Mouse (Mus musculus): ENCODE results near the gene Mrpl53. TPM values are rescaled to one million over a fixed set of nuclear protein-coding genes. Genes with fewer than 3 reads are reported as not detected.

Gene Mrpl53
- polyA plus RNA-seq, 1 experiment, result 91.1 TPM

DNA sequence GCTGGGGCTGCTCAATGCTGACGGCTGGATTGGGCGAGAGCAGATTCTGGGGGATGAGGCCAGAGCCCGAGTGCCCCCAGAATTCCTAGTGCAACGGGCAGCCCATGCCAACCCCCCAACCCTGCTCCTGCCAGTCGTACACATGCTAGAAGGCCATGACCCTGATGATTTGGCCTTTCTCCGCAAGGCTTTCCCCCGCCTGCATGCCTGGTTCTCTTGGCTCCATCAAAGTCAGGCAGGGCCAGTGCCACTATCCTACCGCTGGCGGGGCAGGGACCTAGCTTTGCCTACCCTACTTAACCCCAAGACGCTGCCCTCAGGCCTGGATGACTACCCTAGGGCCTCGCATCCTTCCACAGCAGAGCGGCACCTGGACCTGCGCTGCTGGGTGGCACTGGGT is 8.8 kb downstream of the Mrpl53 start:
- Histone ChIP-seq H3K36me3 (ENCODE audit: control insufficient read depth, insufficient read depth, low read length) (no peaks in the 10 kb centered on the region), H3K4me3 (ENCODE audit: insufficient read depth, low read depth, low read length) (no peak overlapping the region), H3K27ac (ENCODE audit: insufficient read depth, low read depth, low read length) (no peak overlapping the region), H3K4me1 (ENCODE audit: control insufficient read depth, insufficient read depth, low read length) (peaks cover 13% of the 10 kb centered on the region; the same call in 1 of the 2 replicates), H3K27me3 (replicated peaks; ENCODE audit: control insufficient read depth, insufficient read depth, low read length) (no peaks in the 10 kb centered on the region)
- DNase-seq, result no peak
- TF ChIP-seq POLR2A (IDR thresholded peaks at IDR 0.05; ENCODE audit: low read depth, low read length) (no peak), CTCF (conservative IDR thresholded peaks at IDR 0.05; ENCODE audit: insufficient read depth, insufficient read length, low read depth, low read length) (no peak)
- 90% methylated on average over 13 of the region's 13 CpGs for WGBS

DNA sequence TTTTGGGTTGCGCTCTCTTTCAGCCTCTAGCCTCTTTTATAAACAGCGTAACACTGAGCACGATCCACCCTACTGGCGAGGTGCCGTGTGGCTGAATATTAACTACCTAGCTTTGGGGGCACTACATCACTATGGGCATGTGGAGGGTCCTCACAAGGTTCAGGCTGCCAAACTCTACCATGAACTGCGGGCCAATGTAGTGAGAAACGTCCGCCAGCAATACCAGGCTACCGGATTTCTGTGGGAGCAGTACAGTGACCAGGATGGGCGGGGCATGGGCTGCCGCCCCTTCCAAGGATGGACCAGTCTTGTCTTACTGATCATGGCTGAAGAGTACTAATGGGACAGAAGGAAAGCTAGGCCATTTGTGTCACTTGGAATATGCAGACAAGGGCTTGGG is 9.5 kb downstream of the Mrpl53 start:
- WGBS, result 79% methylated on average over 11 of the region's 11 CpGs
- DNase-seq, result no peak
- Histone ChIP-seq H3K4me1 (ENCODE audit: control insufficient read depth, insufficient read depth, low read length) (peaks cover 13% of the 10 kb centered on the region; the same call in 1 of the 2 replicates), H3K27ac (ENCODE audit: insufficient read depth, low read depth, low read length) (no peak overlapping the region), H3K4me3 (ENCODE audit: insufficient read depth, low read depth, low read length) (no peak overlapping the region), H3K27me3 (replicated peaks; ENCODE audit: control insufficient read depth, insufficient read depth, low read length) (no peaks in the 10 kb centered on the region), H3K36me3 (ENCODE audit: control insufficient read depth, insufficient read depth, low read length) (no peaks in the 10 kb centered on the region)
- TF ChIP-seq CTCF (conservative IDR thresholded peaks at IDR 0.05; ENCODE audit: insufficient read depth, insufficient read length, low read depth, low read length), result no peak
- no peak for TF ChIP-seq POLR2A (IDR thresholded peaks at IDR 0.05; ENCODE audit: low read depth, low read length)

DNA sequence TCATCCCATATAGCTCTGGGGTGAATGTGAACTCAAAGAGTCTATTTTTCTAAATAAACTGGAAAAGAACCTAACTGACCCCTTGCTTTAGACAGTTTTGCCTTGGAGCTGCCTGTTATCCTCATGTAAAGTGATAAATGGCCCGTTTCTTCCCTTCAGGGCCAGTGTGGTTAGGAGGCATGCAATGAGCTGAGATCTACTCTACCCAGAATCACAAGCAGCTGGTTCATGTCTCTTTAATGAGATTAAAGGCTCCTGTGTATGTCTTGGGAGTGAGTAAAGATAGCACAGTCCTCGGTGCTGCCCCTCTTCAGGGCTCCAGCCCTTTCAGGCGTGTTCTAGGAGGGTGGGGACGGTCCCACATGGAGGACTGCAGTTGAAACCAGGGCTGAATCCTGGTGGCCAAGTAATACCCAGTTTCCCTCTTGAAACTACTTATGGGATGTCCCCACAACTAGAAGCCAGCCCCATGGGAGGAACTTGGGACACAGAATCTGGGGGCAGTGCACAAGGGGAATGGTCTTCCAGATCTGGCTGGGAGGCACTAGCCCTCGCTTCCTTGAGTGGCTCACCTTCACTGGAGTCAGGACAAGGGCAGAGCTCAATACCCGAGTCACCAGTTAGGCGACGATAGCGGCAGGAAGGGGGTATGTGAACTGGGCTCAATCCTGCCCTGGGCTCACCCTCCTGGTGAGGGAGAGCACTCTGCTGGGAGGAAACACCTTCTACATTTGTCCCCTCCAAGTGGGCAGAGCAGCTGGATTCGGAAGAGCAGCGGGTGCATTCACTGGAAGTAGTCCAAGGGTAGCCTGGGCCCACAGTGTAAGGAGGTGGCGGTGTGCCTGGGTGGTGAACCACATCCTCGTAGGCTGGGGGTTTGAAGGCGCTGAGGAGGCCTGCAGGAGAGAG is 10.2 kb downstream of the Mrpl53 start:
- no peak for DNase-seq
- WGBS, result 59% methylated on average over 14 of the region's 14 CpGs
- Histone ChIP-seq H3K4me1 (ENCODE audit: control insufficient read depth, insufficient read depth, low read length) (peaks cover 13% of the 10 kb centered on the region; the same call in 1 of the 2 replicates), H3K27ac (ENCODE audit: insufficient read depth, low read depth, low read length) (no peak overlapping the region), H3K4me3 (ENCODE audit: insufficient read depth, low read depth, low read length) (no peak overlapping the region), H3K27me3 (replicated peaks; ENCODE audit: control insufficient read depth, insufficient read depth, low read length) (no peaks in the 10 kb centered on the region), H3K36me3 (ENCODE audit: control insufficient read depth, insufficient read depth, low read length) (no peaks in the 10 kb centered on the region)
- TF ChIP-seq POLR2A (IDR thresholded peaks at IDR 0.05; ENCODE audit: low read depth, low read length) (peak; percentile 10), CTCF (conservative IDR thresholded peaks at IDR 0.05; ENCODE audit: insufficient read depth, insufficient read length, low read depth, low read length) (no peak)

DNA sequence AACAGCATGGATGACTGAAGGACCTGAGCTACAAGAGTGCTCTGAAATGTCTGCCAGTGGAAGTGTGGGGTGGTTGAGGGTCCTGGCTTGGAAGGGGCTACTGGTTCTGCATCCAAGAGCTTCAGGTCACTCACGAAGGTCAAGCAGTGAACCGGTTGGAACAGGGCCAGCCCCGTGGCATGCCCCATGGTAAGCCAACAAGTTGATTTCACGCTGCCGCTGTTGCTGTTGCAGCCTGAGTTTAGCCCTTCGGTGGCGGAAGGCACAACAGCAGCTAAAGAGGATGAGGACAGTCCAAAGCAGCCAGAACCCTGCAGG is 10.9 kb downstream of the Mrpl53 start:
- 51% methylated on average over 7 of the region's 7 CpGs for WGBS
- H3K27me3 ChIP-seq (replicated peaks; ENCODE audit: control insufficient read depth, insufficient read depth, low read length), result no peaks in the 10 kb centered on the region

DNA sequence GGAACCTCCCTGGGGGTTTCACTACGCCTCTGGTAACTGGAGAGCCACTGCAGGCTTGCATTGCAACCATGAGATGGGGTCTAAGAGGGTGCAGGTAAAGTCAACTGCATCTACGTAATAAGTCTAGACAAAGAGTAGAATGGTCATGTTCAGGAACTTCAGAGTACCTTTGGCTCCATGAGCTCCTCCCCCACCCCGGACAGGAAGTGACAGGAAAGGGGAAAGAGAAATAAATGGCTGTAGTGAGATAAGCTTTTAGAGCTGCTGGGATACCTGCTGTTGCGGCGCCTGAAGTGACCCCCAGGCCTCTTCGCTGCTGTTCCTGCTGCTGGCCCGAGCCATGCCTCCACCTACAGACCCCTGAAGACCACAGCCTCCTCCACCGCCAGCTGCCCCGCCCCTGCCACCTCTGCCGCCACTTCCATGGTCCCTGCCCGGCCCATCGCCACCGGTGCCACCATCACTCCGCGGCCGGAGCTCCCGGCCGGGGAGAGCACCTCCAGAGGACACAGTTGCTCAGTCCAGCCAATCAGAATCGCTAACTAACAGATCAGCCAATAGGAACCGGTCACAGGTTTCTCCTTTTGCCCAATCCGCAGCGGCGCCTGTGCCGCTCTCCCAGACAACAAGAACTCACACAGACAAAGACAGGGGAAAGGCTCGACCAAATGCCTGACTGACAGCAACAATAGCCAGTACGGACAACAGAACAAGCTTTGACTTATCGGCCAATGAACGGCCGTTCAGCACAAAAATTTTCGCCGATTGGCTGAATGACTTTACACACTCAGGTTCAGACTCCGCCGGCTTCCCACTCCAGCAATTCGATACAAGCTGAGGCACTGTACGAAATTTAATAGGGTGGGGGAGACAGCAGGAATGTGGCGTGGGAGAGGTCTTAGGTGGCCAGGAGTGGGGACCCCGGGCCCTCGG is 12.4 kb downstream of the Mrpl53 start, which contains the start of gene Wbp1:
TSS of gene Wbp1 (minus strand) at position 630 of the 933 bp plus-strand sequence.
- H3K4me3 ChIP-seq (ENCODE audit: insufficient read depth, low read depth, low read length), result peak within 1 kb of the TSS; percentile 63
- H3K27me3 ChIP-seq (replicated peaks; ENCODE audit: control insufficient read depth, insufficient read depth, low read length), result no peaks in the 10 kb centered on the region
- peak within 1 kb of the TSS; percentile 49 for H3K27ac ChIP-seq (ENCODE audit: insufficient read depth, low read depth, low read length)
- TF ChIP-seq POLR2A (IDR thresholded peaks at IDR 0.05; ENCODE audit: low read depth, low read length) (peak; percentile 54), CTCF (conservative IDR thresholded peaks at IDR 0.05; ENCODE audit: insufficient read depth, insufficient read length, low read depth, low read length) (no peak)
- H3K36me3 ChIP-seq (ENCODE audit: control insufficient read depth, insufficient read depth, low read length), result no peaks in the 10 kb centered on the region
- peaks cover 10% of the 10 kb centered on the region; the same call in 1 of the 2 replicates for H3K4me1 ChIP-seq (ENCODE audit: control insufficient read depth, insufficient read depth, low read length)
- under 1% methylated on average over 38 of the region's 38 CpGs for WGBS
- DNase-seq, result peak; percentile 100

More for the DNA sequence above, 10.9 kb downstream of the Mrpl53 start:
- Histone ChIP-seq H3K4me3 (ENCODE audit: insufficient read depth, low read depth, low read length) (no peak overlapping the region), H3K27ac (ENCODE audit: insufficient read depth, low read depth, low read length) (no peak overlapping the region), H3K36me3 (ENCODE audit: control insufficient read depth, insufficient read depth, low read length) (no peaks in the 10 kb centered on the region), H3K4me1 (ENCODE audit: control insufficient read depth, insufficient read depth, low read length) (peaks cover 13% of the 10 kb centered on the region; the same call in 1 of the 2 replicates)
- TF ChIP-seq POLR2A (IDR thresholded peaks at IDR 0.05; ENCODE audit: low read depth, low read length), result no peak
- TF ChIP-seq CTCF (conservative IDR thresholded peaks at IDR 0.05; ENCODE audit: insufficient read depth, insufficient read length, low read depth, low read length), result no peak
- no peak for DNase-seq

DNA sequence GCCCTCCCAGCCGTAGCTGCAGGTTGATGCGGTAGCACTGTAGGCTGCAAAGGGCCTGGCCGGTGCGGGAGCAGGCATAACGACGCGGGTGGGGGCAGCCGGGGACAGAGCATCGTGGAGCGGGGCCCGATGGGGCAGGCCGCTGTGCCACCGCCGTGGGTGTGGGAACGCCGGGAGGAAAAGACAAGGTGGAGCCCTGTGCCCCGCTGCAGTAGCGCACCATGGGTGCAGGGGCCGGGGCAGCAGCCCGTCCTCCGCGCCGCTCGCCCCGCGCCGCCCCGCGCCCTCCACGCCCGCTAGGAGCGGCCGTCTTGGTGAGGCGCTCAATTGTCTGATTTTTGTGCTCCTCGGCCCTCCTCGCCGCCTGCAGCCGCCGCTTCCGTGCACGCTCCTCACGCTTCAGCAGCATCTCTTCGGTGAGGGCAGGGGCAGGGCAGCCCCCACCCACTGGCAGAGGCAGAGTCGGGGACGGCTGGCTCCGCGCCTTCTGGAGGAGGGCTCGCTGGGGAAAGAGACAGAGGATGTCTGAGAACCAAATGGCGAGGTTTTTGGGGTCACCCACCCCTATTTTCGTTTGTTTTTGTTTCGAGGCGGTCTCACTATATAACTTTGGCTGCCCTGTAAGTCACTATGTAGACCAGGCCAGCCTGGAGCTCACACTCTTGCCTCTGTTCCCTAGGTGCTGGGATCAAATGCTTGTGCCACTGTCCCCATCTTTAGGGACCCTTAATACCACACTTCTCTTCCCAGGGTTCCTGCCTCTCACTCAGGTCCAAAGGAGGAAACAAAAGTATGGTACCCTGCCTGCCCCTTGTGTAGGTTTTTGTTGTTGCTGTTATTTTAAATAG is 13.2 kb downstream of the Mrpl53 start:
- H3K4me3 ChIP-seq (ENCODE audit: insufficient read depth, low read depth, low read length), result peak overlapping the region; percentile 56
- H3K27me3 ChIP-seq (replicated peaks; ENCODE audit: control insufficient read depth, insufficient read depth, low read length), result no peaks in the 10 kb centered on the region
- H3K4me1 ChIP-seq (ENCODE audit: control insufficient read depth, insufficient read depth, low read length), result peaks cover 5% of the 10 kb centered on the region; the same call in 1 of the 2 replicates
- H3K36me3 ChIP-seq (ENCODE audit: control insufficient read depth, insufficient read depth, low read length), result no peaks in the 10 kb centered on the region
- DNase-seq, result no peak
- H3K27ac ChIP-seq (ENCODE audit: insufficient read depth, low read depth, low read length), result no peak overlapping the region
- no peak for TF ChIP-seq CTCF (conservative IDR thresholded peaks at IDR 0.05; ENCODE audit: insufficient read depth, insufficient read length, low read depth, low read length)
- WGBS, result 4% methylated on average over 52 of the region's 52 CpGs

Measured in kidney, adult 2 months (tissue).